Mouse (Mus musculus): Measurements from ENCODE around the gene Itga6. TPM values are rescaled to one million over a fixed set of nuclear protein-coding genes. Genes with fewer than 3 reads are reported as not detected.

Gene Itga6
- polyA plus RNA-seq, 1 experiment from 2014 or later = 46.2 TPM

GRCm38 (mm10) chr2:71752383-71752782 lies 7.0 kb downstream of the Itga6 start:
- 72% methylated on average over 2 of the region's 2 CpGs for WGBS
- H3K27ac ChIP-seq (ENCODE audit: low read length) = peak overlapping the region; percentile 47
- no peak for ATAC-seq (replicated peaks; ENCODE audit: extremely low read depth, insufficient read depth, low FRiP score)

DNA sequence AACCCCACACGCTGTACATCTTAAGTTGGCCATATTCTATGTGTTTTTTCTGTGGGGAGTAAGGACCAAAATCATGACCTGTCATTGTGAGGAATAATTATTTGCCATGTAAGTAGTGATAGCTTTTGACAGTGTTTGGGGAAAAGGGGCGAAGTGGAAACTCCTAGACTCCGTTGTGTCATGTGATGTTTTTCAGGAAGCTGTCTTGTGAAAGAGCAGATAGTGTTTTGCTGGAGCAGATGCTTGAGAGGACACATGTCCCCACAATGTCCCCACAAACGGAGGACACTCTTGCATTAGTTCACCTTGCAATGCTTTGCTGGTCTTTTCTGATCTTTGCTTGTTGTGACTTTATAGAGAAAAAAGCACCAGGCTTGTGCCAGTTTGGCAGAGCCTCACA lies 7.7 kb downstream of the Itga6 start:
- WGBS = 51% methylated on average over 4 of the region's 4 CpGs
- H3K4me2 ChIP-seq (ENCODE audit: low read depth, low read length) = no peak overlapping the region
- H3K27me3 ChIP-seq (ENCODE audit: control insufficient read depth, insufficient read depth, low read length) = no peaks in the 10 kb centered on the region
- H3K9ac ChIP-seq (ENCODE audit: low read length) = no peak overlapping the region
- H3K4me3 ChIP-seq (ENCODE audit: low read length) = no peak overlapping the region
- no peaks in the 10 kb centered on the region for H3K9me3 ChIP-seq (replicated peaks; ENCODE audit: control insufficient read depth, low read length)
- no peak overlapping the region for H3K27ac ChIP-seq (ENCODE audit: low read length)
- H3K4me1 ChIP-seq (ENCODE audit: control insufficient read depth, insufficient read depth, low read length) = peaks cover 8% of the 10 kb centered on the region; the same call in 1 of the 2 replicates
- H3K36me3 ChIP-seq (ENCODE audit: control insufficient read depth, insufficient read depth) = no peaks in the 10 kb centered on the region
- ATAC-seq (replicated peaks; ENCODE audit: extremely low read depth, insufficient read depth, low FRiP score) = no peak

More at GRCm38 (mm10) chr2:71752383-71752782, 7.0 kb downstream of the Itga6 start:
- Histone ChIP-seq H3K4me3 (ENCODE audit: low read length) (no peak overlapping the region), H3K4me1 (ENCODE audit: control insufficient read depth, insufficient read depth, low read length) (peaks cover 8% of the 10 kb centered on the region; the same call in 1 of the 2 replicates), H3K36me3 (ENCODE audit: control insufficient read depth, insufficient read depth) (no peaks in the 10 kb centered on the region), H3K27me3 (ENCODE audit: control insufficient read depth, insufficient read depth, low read length) (no peaks in the 10 kb centered on the region), H3K4me2 (ENCODE audit: low read depth, low read length) (no peak overlapping the region), H3K9me3 (replicated peaks; ENCODE audit: control insufficient read depth, low read length) (no peaks in the 10 kb centered on the region), H3K9ac (ENCODE audit: low read length) (no peak overlapping the region)

DNA sequence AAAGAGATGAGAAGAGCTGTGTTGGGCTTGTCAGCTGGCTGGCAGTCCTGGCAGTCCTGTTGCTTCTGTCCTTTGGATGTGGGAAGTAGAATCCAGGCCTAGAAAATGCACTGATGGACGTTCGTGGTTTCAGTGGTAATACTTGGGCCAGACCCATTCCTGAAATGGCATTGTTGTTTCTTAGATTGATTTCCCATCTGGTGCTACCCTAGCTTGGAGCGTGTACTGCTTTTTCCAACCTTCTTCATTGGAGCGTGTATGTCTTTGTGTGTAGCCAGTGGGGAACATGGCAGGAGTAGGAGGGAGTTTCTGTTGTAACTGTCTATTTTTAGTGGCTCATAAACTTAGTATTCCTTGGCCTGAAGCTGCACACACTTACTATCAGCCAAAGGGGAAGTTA lies 10.3 kb downstream of the Itga6 start:
- 0 out of 2 replicates have a peak overlapping the region, but pooled peaks have one; percentile 9 for H3K27ac ChIP-seq (ENCODE audit: low read length)

GRCm38 (mm10) chr2:71757098-71757497 lies 11.7 kb downstream of the Itga6 start:
- H3K9ac ChIP-seq (ENCODE audit: low read length) = no peak overlapping the region
- peaks cover 6% of the 10 kb centered on the region; the same call in 1 of the 2 replicates for H3K4me1 ChIP-seq (ENCODE audit: control insufficient read depth, insufficient read depth, low read length)
- peak overlapping the region; percentile 2; the same call in 1 of the 2 replicates for H3K27ac ChIP-seq (ENCODE audit: low read length)
- WGBS = 29% methylated on average over 5 of the region's 5 CpGs
- H3K4me2 ChIP-seq (ENCODE audit: low read depth, low read length) = no peak overlapping the region
- H3K27me3 ChIP-seq (ENCODE audit: control insufficient read depth, insufficient read depth, low read length) = no peaks in the 10 kb centered on the region
- H3K4me3 ChIP-seq (ENCODE audit: low read length) = no peak overlapping the region
- H3K9me3 ChIP-seq (replicated peaks; ENCODE audit: control insufficient read depth, low read length) = no peaks in the 10 kb centered on the region
- peak; percentile 63; the same call in 1 of the 2 replicates for ATAC-seq (replicated peaks; ENCODE audit: extremely low read depth, insufficient read depth, low FRiP score)
- H3K36me3 ChIP-seq (ENCODE audit: control insufficient read depth, insufficient read depth) = no peaks in the 10 kb centered on the region

More for the DNA sequence above, 10.3 kb downstream of the Itga6 start:
- Histone ChIP-seq H3K9me3 (replicated peaks; ENCODE audit: control insufficient read depth, low read length) (no peaks in the 10 kb centered on the region), H3K4me3 (ENCODE audit: low read length) (no peak overlapping the region), H3K9ac (ENCODE audit: low read length) (no peak overlapping the region), H3K27me3 (ENCODE audit: control insufficient read depth, insufficient read depth, low read length) (no peaks in the 10 kb centered on the region), H3K36me3 (ENCODE audit: control insufficient read depth, insufficient read depth) (no peaks in the 10 kb centered on the region), H3K4me1 (ENCODE audit: control insufficient read depth, insufficient read depth, low read length) (peaks cover 6% of the 10 kb centered on the region; the same call in 1 of the 2 replicates), H3K4me2 (ENCODE audit: low read depth, low read length) (no peak overlapping the region)
- ATAC-seq (replicated peaks; ENCODE audit: extremely low read depth, insufficient read depth, low FRiP score) = no peak
- WGBS = 81% methylated on average over 4 of the region's 4 CpGs

DNA sequence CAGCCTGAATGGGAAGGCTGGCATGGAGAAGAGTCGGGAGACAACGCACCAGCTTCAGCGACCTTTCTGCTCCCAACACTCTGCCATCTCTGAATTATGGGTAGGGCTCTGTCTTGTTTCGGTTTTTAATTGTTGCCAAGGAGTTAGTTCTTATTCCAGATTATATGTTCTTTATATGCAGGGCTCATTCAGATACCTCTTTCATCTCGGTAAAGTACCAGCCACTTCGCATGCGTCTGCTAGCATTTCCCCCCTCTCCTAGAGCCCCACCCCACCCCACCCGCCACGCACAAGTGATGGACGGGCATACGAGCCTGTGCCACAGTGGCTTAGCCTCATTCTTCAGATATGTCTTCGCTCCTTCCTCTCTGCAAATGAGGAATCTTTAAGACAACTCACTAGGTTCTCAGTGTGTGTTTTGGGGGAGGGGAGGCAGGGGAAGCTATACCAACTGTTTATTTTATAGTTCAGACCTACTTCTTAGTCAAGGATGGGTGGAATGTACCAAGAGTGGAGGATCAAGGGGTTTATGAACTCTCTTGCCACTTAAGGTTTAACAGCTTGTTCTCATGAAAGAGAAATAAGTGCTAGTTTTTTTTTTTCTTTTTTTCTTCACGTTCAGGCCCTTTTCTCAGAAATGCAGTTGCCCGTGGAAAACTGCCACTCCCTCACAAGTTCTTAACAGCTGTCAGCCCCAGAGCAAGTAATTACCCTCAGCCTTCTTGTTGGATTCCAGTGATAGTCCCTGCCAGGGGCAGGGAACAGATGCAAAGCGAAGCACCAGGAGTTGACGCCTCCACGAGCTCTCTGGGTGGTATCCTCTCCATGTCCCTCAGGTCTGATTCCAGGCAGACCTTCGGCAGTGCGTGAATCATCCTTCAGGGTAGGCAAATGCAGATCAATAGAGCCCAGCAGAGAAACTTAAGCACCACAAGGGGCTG lies 13.4 kb downstream of the Itga6 start:
- ATAC-seq (replicated peaks; ENCODE audit: extremely low read depth, insufficient read depth, low FRiP score) = no peak

GRCm38 (mm10) chr2:71760091-71760490 lies 14.7 kb downstream of the Itga6 start:
- no peaks in the 10 kb centered on the region for H3K27me3 ChIP-seq (ENCODE audit: control insufficient read depth, insufficient read depth, low read length)
- WGBS = 84% methylated on average over 4 of the region's 4 CpGs
- H3K4me3 ChIP-seq (ENCODE audit: low read length) = no peak overlapping the region
- no peak overlapping the region for H3K27ac ChIP-seq (ENCODE audit: low read length)
- no peaks in the 10 kb centered on the region for H3K36me3 ChIP-seq (ENCODE audit: control insufficient read depth, insufficient read depth)
- no peaks in the 10 kb centered on the region for H3K9me3 ChIP-seq (replicated peaks; ENCODE audit: control insufficient read depth, low read length)
- no peak overlapping the region for H3K9ac ChIP-seq (ENCODE audit: low read length)
- peaks cover 6% of the 10 kb centered on the region; the same call in 1 of the 2 replicates for H3K4me1 ChIP-seq (ENCODE audit: control insufficient read depth, insufficient read depth, low read length)
- no peak for ATAC-seq (replicated peaks; ENCODE audit: extremely low read depth, insufficient read depth, low FRiP score)
- no peak overlapping the region for H3K4me2 ChIP-seq (ENCODE audit: low read depth, low read length)

More for the DNA sequence above, 13.4 kb downstream of the Itga6 start:
- WGBS = 46% methylated on average over 19 of the region's 19 CpGs
- no peaks in the 10 kb centered on the region for H3K27me3 ChIP-seq (ENCODE audit: control insufficient read depth, insufficient read depth, low read length)
- H3K27ac ChIP-seq (ENCODE audit: low read length) = no peak overlapping the region
- H3K9me3 ChIP-seq (replicated peaks; ENCODE audit: control insufficient read depth, low read length) = no peaks in the 10 kb centered on the region
- peaks cover 6% of the 10 kb centered on the region; the same call in 1 of the 2 replicates for H3K4me1 ChIP-seq (ENCODE audit: control insufficient read depth, insufficient read depth, low read length)
- H3K9ac ChIP-seq (ENCODE audit: low read length) = no peak overlapping the region
- H3K4me3 ChIP-seq (ENCODE audit: low read length) = no peak overlapping the region
- H3K36me3 ChIP-seq (ENCODE audit: control insufficient read depth, insufficient read depth) = no peaks in the 10 kb centered on the region
- no peak overlapping the region for H3K4me2 ChIP-seq (ENCODE audit: low read depth, low read length)

- ATAC-seq (replicated peaks; ENCODE audit: extremely low read depth, insufficient read depth, low FRiP score) = no peak
- no peak overlapping the region for H3K4me2 ChIP-seq (ENCODE audit: low read depth, low read length)
- 94% methylated on average over 9 of the region's 9 CpGs for WGBS
- no peaks in the 10 kb centered on the region for H3K36me3 ChIP-seq (ENCODE audit: control insufficient read depth, insufficient read depth)
- no peaks in the 10 kb centered on the region for H3K27me3 ChIP-seq (ENCODE audit: control insufficient read depth, insufficient read depth, low read length)
- H3K9me3 ChIP-seq (replicated peaks; ENCODE audit: control insufficient read depth, low read length) = no peaks in the 10 kb centered on the region
- H3K4me1 ChIP-seq (ENCODE audit: control insufficient read depth, insufficient read depth, low read length) = peaks cover 6% of the 10 kb centered on the region; the same call in 1 of the 2 replicates
- no peak overlapping the region for H3K9ac ChIP-seq (ENCODE audit: low read length)
- H3K4me3 ChIP-seq (ENCODE audit: low read length) = no peak overlapping the region
- no peak overlapping the region for H3K27ac ChIP-seq (ENCODE audit: low read length)
Measured at GRCm38 (mm10) chr2:71761081-71761480, 15.7 kb downstream of the Itga6 start.

DNA sequence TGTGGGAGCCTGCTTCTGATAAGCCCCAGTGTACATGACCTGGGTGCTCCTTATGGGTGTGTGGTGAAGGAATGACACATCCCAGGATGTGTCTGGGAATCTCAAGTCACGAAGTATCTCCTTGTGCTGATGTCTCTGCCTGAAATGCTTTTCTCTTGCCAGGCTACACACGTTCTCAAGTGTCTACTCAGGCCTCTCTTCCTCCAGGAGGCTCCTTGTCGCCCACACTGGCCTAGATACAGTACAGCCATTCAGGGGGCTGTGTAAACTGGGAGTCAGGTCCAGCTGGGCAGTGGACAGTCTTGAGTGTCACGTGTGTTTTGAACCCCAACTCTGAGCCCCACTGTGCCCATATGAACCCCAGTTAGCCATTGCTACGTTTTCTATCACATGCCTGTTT lies 19.1 kb downstream of the Itga6 start:
- 58% methylated on average over 5 of the region's 5 CpGs for WGBS
- no peak overlapping the region for H3K27ac ChIP-seq (ENCODE audit: low read length)
- ATAC-seq (replicated peaks; ENCODE audit: extremely low read depth, insufficient read depth, low FRiP score) = no peak
- H3K4me3 ChIP-seq (ENCODE audit: low read length) = no peak overlapping the region
- no peak overlapping the region for H3K9ac ChIP-seq (ENCODE audit: low read length)
- no peak overlapping the region for H3K4me2 ChIP-seq (ENCODE audit: low read depth, low read length)
- H3K27me3 ChIP-seq (ENCODE audit: control insufficient read depth, insufficient read depth, low read length) = no peaks in the 10 kb centered on the region
- no peaks in the 10 kb centered on the region for H3K36me3 ChIP-seq (ENCODE audit: control insufficient read depth, insufficient read depth)
- H3K4me1 ChIP-seq (ENCODE audit: control insufficient read depth, insufficient read depth, low read length) = no peaks in the 10 kb centered on the region
- no peaks in the 10 kb centered on the region for H3K9me3 ChIP-seq (replicated peaks; ENCODE audit: control insufficient read depth, low read length)
